Mouse (Mus musculus) neural tube, embryonic 13.5 days (tissue): ENCODE measurements at regions not wholly inside any gene's neighbourhood (a gene's known extent, or its start where the extent isn't known, plus 50 kb on each side); places are given as distances from the start of the nearest gene placed in this dataset.

Experiments
- ATAC-seq: fragments of 200-750 bp; cut with Nextera tagmentation; 2 replicates; pipeline ENCODE4 v1.8.0; 2017; ENCODE audit warnings: low read depth, mild to moderate bottlenecking, moderate TSS enrichment, moderate library complexity
- H3K27ac ChIP-seq: fragments of 300-500 bp; sonication (generic); replicated peaks from 2 replicates; pipeline ENCODE4 v1.5.1; 2015; ENCODE audit warnings: moderate library complexity, mild to moderate bottlenecking, inconsistent platforms
- H3K27me3 ChIP-seq: fragments of 300-500 bp; sonication (generic); 2 replicates; pipeline ENCODE4 v1.6.1; 2015; ENCODE audit warnings: mild to moderate bottlenecking, inconsistent platforms
- H3K36me3 ChIP-seq: fragments of 300-500 bp; sonication (generic); 2 replicates; pipeline ENCODE4 v1.6.1; 2015; ENCODE audit warnings: mild to moderate bottlenecking, inconsistent platforms
- H3K4me1 ChIP-seq: fragments of 300-500 bp; sonication (generic); replicated peaks from 2 replicates; pipeline ENCODE4 v1.6.1; 2015; ENCODE audit warnings: inconsistent platforms
- H3K4me2 ChIP-seq: fragments of 300-500 bp; sonication (generic); 2 replicates; pipeline ENCODE4 v1.6.1; 2015; ENCODE audit warnings: inconsistent platforms, mild to moderate bottlenecking, moderate library complexity
- H3K4me3 ChIP-seq: fragments of 300-500 bp; sonication (generic); 2 replicates; pipeline ENCODE4 v1.5.1; 2015; ENCODE audit warnings: mild to moderate bottlenecking, inconsistent platforms
- H3K9ac ChIP-seq: fragments of 300-500 bp; sonication (generic); 2 replicates; pipeline ENCODE4 v1.6.1; 2015; ENCODE audit warnings: moderate library complexity, mild to moderate bottlenecking, inconsistent platforms
- H3K9me3 ChIP-seq: fragments of 300-500 bp; sonication (generic); 2 replicates; pipeline ENCODE4 v1.6.1; 2016; ENCODE audit warnings: inconsistent platforms
- WGBS: fragments of 180-500 bp; shearing (Covaris S2); methylation state at CpG from one replicate; pipeline ENCODE4 v1.1.7; 2015; 5-methylcytosine and 5-hydroxymethylcytosine counted together

- H3K9ac ChIP-seq, result no peak overlapping the region
- no peaks in the 10 kb centered on the region for H3K9me3 ChIP-seq
- no peaks in the 10 kb centered on the region for H3K27me3 ChIP-seq
- ATAC-seq, result no peak
- WGBS, result 71% methylated on average over 8 of the region's 8 CpGs
- H3K4me2 ChIP-seq, result no peak overlapping the region
- no peak overlapping the region for H3K27ac ChIP-seq
- H3K4me1 ChIP-seq, result peaks cover 20% of the 10 kb centered on the region
- H3K36me3 ChIP-seq, result no peaks in the 10 kb centered on the region
- H3K4me3 ChIP-seq, result no peak overlapping the region
These were observed 115.7 kb downstream of the Gadd45g start for GRCm38 (mm10) chr13:51962191-51962611.

GRCm38 (mm10) chr13:51962676-51963075, 116.2 kb downstream of the Gadd45g start:
- no peak for ATAC-seq
- Histone ChIP-seq H3K36me3 (no peaks in the 10 kb centered on the region), H3K27me3 (no peaks in the 10 kb centered on the region), H3K4me2 (no peak overlapping the region), H3K9ac (no peak overlapping the region), H3K4me1 (peaks cover 20% of the 10 kb centered on the region), H3K4me3 (no peak overlapping the region), H3K9me3 (no peaks in the 10 kb centered on the region), H3K27ac (no peak overlapping the region)
- 16% methylated on average over 5 of the region's 5 CpGs for WGBS

- WGBS, result 72% methylated on average over 6 of the region's 6 CpGs
- ATAC-seq, result no peak
- Histone ChIP-seq H3K4me3 (no peak overlapping the region), H3K9me3 (no peaks in the 10 kb centered on the region), H3K9ac (no peak overlapping the region), H3K27me3 (no peaks in the 10 kb centered on the region), H3K36me3 (no peaks in the 10 kb centered on the region), H3K4me2 (no peak overlapping the region), H3K27ac (no peak overlapping the region), H3K4me1 (peaks cover 20% of the 10 kb centered on the region)
These were observed 117.5 kb downstream of the Gadd45g start for GRCm38 (mm10) chr13:51963966-51964365.

GRCm38 (mm10) chr13:51964416-51964815, 117.9 kb downstream of the Gadd45g start:
- H3K27ac ChIP-seq, result no peak overlapping the region
- H3K9ac ChIP-seq, result no peak overlapping the region
- no peaks in the 10 kb centered on the region for H3K36me3 ChIP-seq
- H3K9me3 ChIP-seq, result no peaks in the 10 kb centered on the region
- 50% methylated on average over 6 of the region's 6 CpGs for WGBS
- no peaks in the 10 kb centered on the region for H3K27me3 ChIP-seq
- 0 out of 2 replicates have a peak, but pooled peaks have one; percentile 15 for ATAC-seq
- no peak overlapping the region for H3K4me3 ChIP-seq
- H3K4me2 ChIP-seq, result no peak overlapping the region
- peaks cover 20% of the 10 kb centered on the region for H3K4me1 ChIP-seq

GRCm38 (mm10) chr13:51964921-51965320, 118.4 kb downstream of the Gadd45g start:
- Histone ChIP-seq H3K9me3 (no peaks in the 10 kb centered on the region), H3K27me3 (no peaks in the 10 kb centered on the region), H3K4me2 (no peak overlapping the region), H3K4me1 (peaks cover 20% of the 10 kb centered on the region), H3K36me3 (no peaks in the 10 kb centered on the region), H3K27ac (no peak overlapping the region), H3K9ac (no peak overlapping the region), H3K4me3 (no peak overlapping the region)
- WGBS, result 40% methylated on average over 2 of the region's 2 CpGs
- no peak for ATAC-seq

- Histone ChIP-seq H3K4me2 (no peak overlapping the region), H3K4me1 (peaks cover 12% of the 10 kb centered on the region), H3K9me3 (no peaks in the 10 kb centered on the region), H3K36me3 (no peaks in the 10 kb centered on the region), H3K4me3 (no peak overlapping the region), H3K27me3 (no peaks in the 10 kb centered on the region; the same call in 1 of the 2 replicates), H3K9ac (no peak overlapping the region), H3K27ac (no peak overlapping the region)
- ATAC-seq, result no peak
- WGBS, result 89% methylated on average over 6 of the region's 6 CpGs
These were observed 121.6 kb downstream of the Gadd45g start for GRCm38 (mm10) chr13:51968103-51968502.

GRCm38 (mm10) chr13:51968796-51969195, 122.3 kb downstream of the Gadd45g start:
- 79% methylated on average over 9 of the region's 9 CpGs for WGBS
- Histone ChIP-seq H3K9me3 (no peaks in the 10 kb centered on the region), H3K4me1 (peaks cover 17% of the 10 kb centered on the region), H3K4me3 (no peak overlapping the region), H3K27me3 (no peaks in the 10 kb centered on the region; the same call in 1 of the 2 replicates), H3K27ac (no peak overlapping the region), H3K4me2 (no peak overlapping the region), H3K36me3 (no peaks in the 10 kb centered on the region), H3K9ac (no peak overlapping the region)
- ATAC-seq, result no peak

- Histone ChIP-seq H3K27ac (no peak overlapping the region), H3K4me2 (no peak overlapping the region), H3K4me1 (peaks cover 6% of the 10 kb centered on the region), H3K9me3 (no peaks in the 10 kb centered on the region), H3K4me3 (no peak overlapping the region), H3K36me3 (no peaks in the 10 kb centered on the region), H3K9ac (no peak overlapping the region), H3K27me3 (peaks cover 2% of the 10 kb centered on the region; the same call in 1 of the 2 replicates)
- 84% methylated on average over 11 of the region's 11 CpGs for WGBS
- ATAC-seq, result no peak
These were observed 123.6 kb downstream of the Gadd45g start for GRCm38 (mm10) chr13:51970051-51970450.

GRCm38 (mm10) chr13:51972656-51973310, 126.3 kb downstream of the Gadd45g start:
- Histone ChIP-seq H3K4me3 (no peak overlapping the region), H3K27me3 (peaks cover 3% of the 10 kb centered on the region; the same call in 1 of the 2 replicates), H3K27ac (no peak overlapping the region), H3K9ac (no peak overlapping the region), H3K4me2 (no peak overlapping the region), H3K4me1 (peaks cover 22% of the 10 kb centered on the region), H3K9me3 (no peaks in the 10 kb centered on the region), H3K36me3 (no peaks in the 10 kb centered on the region)
- 69% methylated on average over 11 of the region's 12 CpGs for WGBS
- no peak for ATAC-seq

GRCm38 (mm10) chr13:51973461-51973860, 127.0 kb downstream of the Gadd45g start:
- Histone ChIP-seq H3K27ac (no peak overlapping the region), H3K4me2 (no peak overlapping the region), H3K4me3 (no peak overlapping the region), H3K27me3 (peaks cover 3% of the 10 kb centered on the region; the same call in 1 of the 2 replicates), H3K9ac (no peak overlapping the region), H3K36me3 (no peaks in the 10 kb centered on the region), H3K4me1 (peaks cover 22% of the 10 kb centered on the region), H3K9me3 (no peaks in the 10 kb centered on the region)
- no peak for ATAC-seq
- 76% methylated on average over 10 of the region's 10 CpGs for WGBS

GRCm38 (mm10) chr13:51974101-51974500, 127.6 kb downstream of the Gadd45g start:
- H3K27me3 ChIP-seq, result peaks cover 3% of the 10 kb centered on the region; the same call in 1 of the 2 replicates
- H3K4me3 ChIP-seq, result no peak overlapping the region
- no peaks in the 10 kb centered on the region for H3K36me3 ChIP-seq
- no peak overlapping the region for H3K9ac ChIP-seq
- H3K4me2 ChIP-seq, result no peak overlapping the region
- WGBS, result 89% methylated on average over 6 of the region's 6 CpGs
- no peak overlapping the region for H3K27ac ChIP-seq
- H3K4me1 ChIP-seq, result peaks cover 22% of the 10 kb centered on the region
- ATAC-seq, result no peak
- H3K9me3 ChIP-seq, result no peaks in the 10 kb centered on the region

GRCm38 (mm10) chr13:51975330-51975729, 128.9 kb downstream of the Gadd45g start:
- no peak overlapping the region for H3K9ac ChIP-seq
- peaks cover 3% of the 10 kb centered on the region; the same call in 1 of the 2 replicates for H3K27me3 ChIP-seq

More at GRCm38 (mm10) chr13:51975330-51975729, 128.9 kb downstream of the Gadd45g start:
- Histone ChIP-seq H3K27ac (no peak overlapping the region), H3K4me2 (no peak overlapping the region), H3K4me1 (peaks cover 22% of the 10 kb centered on the region), H3K9me3 (no peaks in the 10 kb centered on the region), H3K36me3 (no peaks in the 10 kb centered on the region), H3K4me3 (no peak overlapping the region)
- 60% methylated on average over 10 of the region's 10 CpGs for WGBS
- no peak for ATAC-seq
